Mouse (Mus musculus) cortical plate, adult 2 months (tissue): ENCODE measurements around the gene Ccnj. TPM values are rescaled to one million over a fixed set of nuclear protein-coding genes. Genes with fewer than 3 reads are reported as not detected.

ENCODE experiments used
- H3K27ac ChIP-seq: fragments of 200-500 bp; 2 replicates; pipeline ENCODE4 v1.5.1; 2012; ENCODE audit warnings: low read length, control low read depth, inconsistent platforms; ENCODE audit not compliant: insufficient read depth
- H3K4me1 ChIP-seq: fragments of 200-500 bp; 2 replicates; pipeline ENCODE4 v1.6.1; 2011; ENCODE audit warnings: low read length; ENCODE audit not compliant: control insufficient read depth, insufficient read depth
- H3K4me3 ChIP-seq: fragments of 200-500 bp; 2 replicates; pipeline ENCODE4 v1.5.1; 2011; ENCODE audit warnings: mild to moderate bottlenecking, low read length, control low read depth; ENCODE audit not compliant: insufficient read depth
- CTCF ChIP-seq: fragments of 200-500 bp; IDR thresholded peaks from 2 replicates; pipeline ENCODE4 v1.5.1; 2011; ENCODE audit warnings: mild to moderate bottlenecking, control low read depth, low read length; ENCODE audit not compliant: insufficient read depth; ENCODE audit errors: extremely low read depth
- POLR2A ChIP-seq: fragments of 200-500 bp; IDR thresholded peaks from 2 replicates; pipeline ENCODE4 v1.6.1; 2011; ENCODE audit warnings: mild to moderate bottlenecking, low read length, control low read depth; ENCODE audit not compliant: insufficient read depth; ENCODE audit errors: extremely low read depth
- polyA plus RNA-seq: library from polyadenylated mRNA; depleted of rRNA; stranded (reverse); fragments of >200 nt; gene quantifications from 2 replicates; pipeline ENCODE4 v1.2.3, GENCODE M21; 2012; rRNA removed

Ccnj gene
- polyA plus RNA-seq = 6.8 and 7.0 TPM in 2 replicates

DNA sequence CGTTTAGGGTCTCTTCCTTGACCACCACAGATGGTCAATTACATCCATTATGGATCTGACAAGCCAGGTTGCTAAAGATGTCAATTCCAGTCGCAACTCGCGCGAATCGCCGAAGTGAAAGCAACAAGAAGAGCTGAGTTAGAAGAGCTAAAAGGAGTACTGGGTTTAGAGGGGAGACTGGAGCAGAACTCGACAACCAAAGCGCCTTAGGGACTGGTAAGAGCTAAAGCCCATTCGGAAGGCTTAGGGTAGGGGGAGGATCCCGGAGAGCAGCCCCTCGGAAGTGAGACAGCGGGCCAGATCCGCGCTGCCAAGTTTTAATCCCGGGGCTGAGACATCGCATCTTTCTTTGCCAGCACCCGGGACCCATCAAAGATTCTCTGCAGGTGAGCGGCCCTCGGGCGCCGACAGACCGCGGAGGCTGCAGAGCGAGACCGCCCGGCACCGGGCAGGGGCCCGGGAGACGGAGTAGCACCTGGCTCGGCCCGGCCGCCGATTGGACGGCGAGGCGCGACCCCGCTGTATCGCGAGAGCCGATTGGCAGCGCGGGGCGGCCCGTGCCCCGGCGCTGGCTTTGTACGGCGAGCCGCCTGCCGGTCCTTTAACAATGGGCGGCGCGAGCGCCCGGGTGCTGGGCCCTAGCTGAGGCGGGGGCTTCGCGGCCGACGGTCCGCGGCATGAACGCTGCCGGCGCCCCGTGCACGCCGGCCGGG, at the start of gene Ccnj:
Ccnj (plus strand) TSS at position 577 of the 713 bp plus-strand sequence.
- Histone ChIP-seq H3K4me3 (peak within 1 kb of the TSS; percentile 62), H3K27ac (peak within 1 kb of the TSS; percentile 79; the same call in 1 of the 2 replicates)
- no peak for TF ChIP-seq CTCF
- no peak; the same call in 1 of the 2 replicates for TF ChIP-seq POLR2A

DNA sequence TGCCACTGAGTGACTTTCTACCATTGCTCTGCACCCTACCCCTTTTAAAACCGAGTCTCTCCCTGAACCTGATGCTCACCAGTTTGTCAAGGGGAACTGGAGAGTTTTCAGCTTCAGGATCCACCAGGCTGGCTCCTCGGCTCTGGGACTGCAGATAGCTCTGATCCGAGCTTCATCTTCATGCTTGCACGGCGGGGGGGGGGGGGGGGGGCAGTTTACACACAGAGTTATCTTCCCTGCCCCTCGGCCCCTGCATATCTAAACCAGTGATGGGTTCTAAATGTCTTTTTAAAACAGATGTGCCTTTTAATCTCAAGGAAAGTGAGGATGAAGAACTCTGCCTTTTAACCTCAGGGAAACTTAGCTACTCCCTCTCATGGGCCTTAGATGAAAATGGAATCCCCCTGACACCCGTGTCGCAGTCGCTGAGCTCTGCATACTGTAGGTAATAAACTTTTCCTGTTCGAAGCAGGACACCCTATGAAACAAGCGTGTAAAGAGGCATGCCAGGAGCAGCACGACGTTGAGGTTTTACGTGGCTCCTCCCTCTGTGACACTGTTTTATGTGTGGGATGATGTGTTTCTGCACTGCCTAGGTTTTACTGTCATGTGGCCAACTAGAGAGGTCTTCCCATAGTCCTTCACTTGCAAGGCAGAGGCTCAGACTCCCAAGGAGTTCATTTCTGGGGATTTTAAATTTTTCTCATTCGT, 42.9 kb upstream of the Ccnj start:
- TF ChIP-seq POLR2A (no peak), CTCF (no peak)
- no peak overlapping the region for H3K4me3 ChIP-seq
- no peak overlapping the region for H3K27ac ChIP-seq
- H3K4me1 ChIP-seq = no peaks in the 10 kb centered on the region

More for the DNA sequence above, at the start of gene Ccnj:
- peaks cover 4% of the 10 kb centered on the region for H3K4me1 ChIP-seq

DNA sequence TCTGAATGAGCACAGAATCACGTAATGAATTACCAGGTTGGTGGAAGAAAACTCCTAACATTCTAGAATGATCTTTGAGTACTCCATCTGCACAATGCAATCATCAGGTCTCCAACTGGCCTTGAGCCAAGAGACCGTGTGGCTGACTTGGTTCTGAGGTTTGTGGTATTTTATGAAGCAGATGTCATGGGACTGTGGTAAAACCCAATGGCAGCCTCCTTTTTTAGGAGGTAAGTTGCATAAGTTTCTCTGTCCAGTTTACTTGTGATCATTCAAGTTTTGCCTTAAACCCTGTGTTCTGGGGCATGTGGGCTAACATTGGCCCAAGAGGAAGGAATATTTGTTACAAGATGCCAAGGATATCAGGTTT, 42.4 kb upstream of the Ccnj start:
- Histone ChIP-seq H3K27ac (no peak overlapping the region), H3K4me3 (no peak overlapping the region), H3K4me1 (no peaks in the 10 kb centered on the region)
- TF ChIP-seq POLR2A (no peak), CTCF (no peak)

DNA sequence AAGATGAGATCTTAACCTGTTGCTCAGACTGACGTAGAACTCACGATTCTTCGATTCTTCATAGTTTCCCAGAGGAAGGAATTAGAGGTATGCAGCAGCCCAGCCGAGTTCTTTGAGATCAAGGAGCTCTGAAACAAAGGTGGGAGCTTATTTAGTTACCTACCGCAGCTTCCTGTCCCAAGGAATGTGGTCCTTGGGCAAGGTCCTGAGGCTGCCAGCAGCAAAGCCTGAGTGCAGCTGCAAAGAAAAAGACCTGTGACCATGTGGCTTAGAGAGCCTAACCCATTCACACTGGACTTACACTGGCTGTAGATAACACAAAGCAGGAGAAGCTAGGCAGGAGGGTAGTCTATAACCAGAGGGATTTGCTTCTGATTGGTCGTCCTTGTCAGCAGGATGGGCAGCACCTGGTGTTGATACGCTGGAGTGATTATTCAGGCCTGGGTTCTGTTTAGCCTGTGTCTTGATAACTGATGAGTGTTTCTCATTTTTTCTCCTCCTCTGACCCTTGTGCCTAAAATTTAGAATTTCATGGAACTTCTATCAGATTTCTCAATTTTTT, 25.8 kb upstream of the Ccnj start:
- Histone ChIP-seq H3K27ac (no peak overlapping the region), H3K4me1 (no peaks in the 10 kb centered on the region), H3K4me3 (no peak overlapping the region)
- TF ChIP-seq CTCF = no peak
- no peak for TF ChIP-seq POLR2A

DNA sequence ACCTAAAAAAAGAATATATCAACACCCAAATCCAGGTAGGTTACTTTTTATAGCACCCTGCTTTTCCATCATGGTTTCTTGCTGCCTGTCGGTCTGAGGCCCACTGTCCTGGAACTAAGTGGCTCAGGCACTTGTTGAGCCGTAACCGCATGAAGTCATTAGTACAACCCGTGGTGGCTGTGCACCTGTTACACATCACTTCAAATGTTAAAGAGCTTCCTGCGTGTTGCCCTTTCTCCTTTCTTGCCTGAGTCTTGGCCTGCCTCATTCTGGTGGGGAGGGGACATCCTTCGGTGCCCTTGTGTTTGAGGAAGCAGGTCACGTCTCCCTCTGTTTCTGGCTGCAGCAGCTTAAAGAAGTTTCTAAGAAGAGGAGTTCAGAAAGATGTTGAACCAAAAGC, 21.2 kb upstream of the Ccnj start:
- Histone ChIP-seq H3K27ac (no peak overlapping the region), H3K4me3 (no peak overlapping the region)
- TF ChIP-seq CTCF (no peak), POLR2A (no peak)

DNA sequence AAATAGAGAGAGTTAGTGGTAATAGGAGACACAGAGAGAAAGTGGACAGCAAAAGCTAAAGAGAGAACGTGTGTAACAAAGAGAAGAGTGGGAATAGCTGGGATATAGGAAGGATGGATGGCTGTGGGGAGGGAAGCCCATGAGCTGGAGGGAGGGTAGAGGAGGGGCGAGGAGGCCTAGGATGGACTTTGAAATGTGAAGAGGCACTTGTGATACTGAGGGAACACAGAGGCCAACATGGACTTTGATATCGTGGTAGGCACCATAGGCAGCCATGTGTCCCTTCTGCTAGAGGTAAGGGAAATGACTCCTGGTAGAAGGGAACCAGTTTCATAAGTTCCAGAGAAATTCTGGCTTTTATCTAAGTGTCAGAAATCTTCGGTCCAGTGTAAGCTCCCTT, 19.2 kb upstream of the Ccnj start:
- Histone ChIP-seq H3K4me3 (no peak overlapping the region), H3K27ac (no peak overlapping the region)

More for the DNA sequence above, 21.2 kb upstream of the Ccnj start:
- H3K4me1 ChIP-seq = no peaks in the 10 kb centered on the region

DNA sequence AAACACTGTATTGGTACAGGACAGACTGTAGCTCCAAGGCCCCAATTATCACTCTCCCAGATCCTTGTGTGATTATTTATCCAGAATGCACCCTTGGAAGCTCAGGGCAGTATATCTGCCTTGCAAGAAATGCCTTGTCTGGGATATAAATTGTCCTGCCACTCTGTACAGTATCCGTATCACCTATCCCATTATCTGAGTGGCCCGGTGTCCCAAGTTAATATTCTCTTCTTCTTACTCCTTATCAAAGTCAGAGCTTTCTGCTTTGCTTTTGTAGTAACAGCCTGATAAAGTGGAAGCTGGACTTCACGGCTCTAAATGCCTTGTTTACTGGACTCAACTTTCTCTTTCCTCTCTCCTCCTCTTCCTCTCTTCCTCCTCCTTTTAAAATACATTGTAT, 18.3 kb upstream of the Ccnj start:
- H3K27ac ChIP-seq = no peak overlapping the region
- H3K4me3 ChIP-seq = no peak overlapping the region
- no peak for TF ChIP-seq POLR2A
- no peak for TF ChIP-seq CTCF
- H3K4me1 ChIP-seq = no peaks in the 10 kb centered on the region

More for the DNA sequence above, 19.2 kb upstream of the Ccnj start:
- TF ChIP-seq POLR2A = no peak
- TF ChIP-seq CTCF = no peak
- H3K4me1 ChIP-seq = no peaks in the 10 kb centered on the region

DNA sequence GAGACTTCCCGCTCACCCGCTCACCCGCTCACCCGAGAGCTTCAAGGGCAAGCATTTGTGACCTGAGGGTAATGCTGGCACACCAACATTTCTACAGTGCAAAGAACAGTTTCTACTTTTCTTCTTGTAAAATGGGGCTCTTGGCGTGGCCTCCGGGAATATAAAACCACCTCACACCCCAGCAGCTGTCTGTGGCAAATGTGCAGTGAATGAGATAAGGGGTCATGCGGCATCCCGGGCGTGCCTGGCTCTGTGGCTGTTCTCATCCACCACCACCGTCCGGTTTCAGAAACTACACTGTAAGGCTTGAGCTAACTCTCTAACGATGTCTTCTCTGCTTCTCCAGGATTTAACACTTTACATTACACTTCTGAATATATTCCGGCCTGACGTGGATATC, 17.7 kb upstream of the Ccnj start:
- H3K27ac ChIP-seq = no peak overlapping the region
- no peak for TF ChIP-seq POLR2A
- TF ChIP-seq CTCF = no peak
- H3K4me1 ChIP-seq = no peaks in the 10 kb centered on the region
- no peak overlapping the region for H3K4me3 ChIP-seq

DNA sequence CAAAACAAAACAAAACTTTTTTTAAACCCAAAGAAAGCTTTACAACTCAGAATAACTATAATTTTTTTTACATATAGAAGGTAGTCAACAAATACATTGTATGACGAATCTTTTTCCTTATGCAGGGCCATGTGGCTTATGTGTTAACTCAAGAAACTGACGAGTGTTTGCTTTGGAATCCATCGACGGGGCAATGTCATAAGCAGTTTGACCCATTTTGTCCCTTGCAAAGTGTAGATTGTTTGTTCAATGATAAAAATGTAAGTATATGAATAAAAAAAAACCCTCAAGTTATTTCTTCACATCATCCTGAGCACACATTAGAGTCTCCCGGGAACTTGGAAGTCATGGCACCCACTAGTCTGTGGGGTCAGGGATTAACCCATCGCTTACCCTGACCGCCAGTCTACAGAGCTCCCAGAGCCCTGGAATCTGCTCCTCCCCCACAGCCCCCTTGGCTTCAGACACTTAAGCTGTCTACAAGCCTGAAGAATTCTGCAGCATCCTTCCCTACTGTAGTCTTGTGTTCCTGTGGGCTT, 15.4 kb upstream of the Ccnj start:
- TF ChIP-seq POLR2A (no peak), CTCF (no peak)
- no peak overlapping the region for H3K27ac ChIP-seq
- H3K4me3 ChIP-seq = no peak overlapping the region
- no peaks in the 10 kb centered on the region for H3K4me1 ChIP-seq
